Mouse (Mus musculus): Measurements from ENCODE around the gene Tomm5.
"Not testable (repeated sequence)": the region's sequence is repeated elsewhere in the genome, so short reads cannot be mapped to it uniquely, and the experiment has no call there.

The Tomm5 gene

DNA sequence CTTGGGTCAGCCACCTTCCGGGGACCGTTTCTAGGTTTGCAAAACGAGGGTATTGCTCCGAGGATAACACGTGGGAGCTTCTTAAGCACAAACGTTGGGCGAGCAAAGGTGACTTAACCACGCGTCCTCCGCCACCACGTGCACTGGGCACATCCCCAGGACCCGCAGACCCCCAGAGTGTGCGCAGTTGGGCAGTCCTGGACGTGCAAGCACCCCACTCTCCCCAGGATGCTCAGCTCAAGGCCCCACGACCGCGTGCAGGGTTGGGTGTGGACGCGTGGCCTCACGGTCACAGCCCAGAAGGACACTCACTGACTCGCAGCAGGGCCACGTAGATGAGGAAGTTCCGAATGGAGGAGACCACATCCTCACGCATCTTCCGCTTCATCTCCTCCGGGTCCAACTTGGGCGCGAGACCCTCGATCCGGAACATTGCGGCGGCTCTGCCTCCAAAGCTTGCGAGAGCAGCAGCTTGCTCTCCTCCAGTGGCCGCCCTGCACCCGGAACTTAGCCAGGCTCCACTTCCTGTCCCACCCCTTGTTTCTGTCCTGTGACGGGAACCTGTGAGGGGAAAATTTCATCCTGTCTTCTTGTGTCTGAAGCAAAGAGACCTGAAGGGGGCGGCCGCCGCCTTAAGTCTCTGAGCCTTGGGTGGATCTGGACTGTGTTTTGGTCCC is at the start of gene Tomm5:
Gene Tomm5 (minus strand): TSS at position 514 of the 677 bp plus-strand sequence.
- DNase-seq (ENCODE audit: low spot score): peak; percentile 93

DNA sequence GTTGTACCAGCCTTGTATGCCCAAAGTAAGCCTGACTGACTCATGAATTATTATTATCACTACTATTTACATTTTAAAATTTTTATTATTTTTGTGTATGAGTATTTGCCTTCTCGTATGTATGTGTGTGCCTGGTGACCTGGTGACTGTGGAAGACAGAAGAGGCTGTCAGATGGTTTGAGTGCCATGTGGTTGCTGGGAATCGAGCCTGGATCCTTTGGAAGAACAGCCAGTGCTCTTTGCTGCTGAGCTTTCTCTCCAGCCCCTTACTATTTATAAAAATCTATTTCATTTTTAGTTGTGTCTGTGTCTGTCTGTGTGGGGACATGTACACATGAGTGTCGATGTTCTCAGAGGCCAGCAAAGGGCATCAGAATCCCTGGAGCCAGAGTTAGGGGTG is 48.5 kb upstream of the Tomm5 start:
- no peak for DNase-seq (ENCODE audit: low spot score)

DNA sequence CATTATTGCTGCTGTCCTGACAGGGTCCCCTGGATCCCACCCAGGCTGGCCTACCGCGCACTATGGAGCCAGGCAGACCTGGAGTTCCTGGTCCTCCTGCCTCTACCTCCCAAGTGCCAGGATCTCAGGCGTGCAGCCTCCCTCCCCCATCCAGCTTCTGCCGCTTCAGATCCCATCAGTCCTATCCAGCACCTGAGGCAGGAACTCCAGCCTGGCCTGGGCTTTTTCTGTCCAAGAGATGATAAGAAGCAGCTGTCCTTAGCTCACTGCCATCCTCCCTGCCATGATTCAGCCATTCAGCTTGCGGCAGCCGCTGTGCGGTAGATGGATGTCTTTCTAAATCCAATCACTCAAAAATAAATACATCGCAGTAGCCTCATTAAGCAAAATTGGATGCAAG is 35.1 kb upstream of the Tomm5 start:
- DNase-seq (ENCODE audit: low spot score): no peak

DNA sequence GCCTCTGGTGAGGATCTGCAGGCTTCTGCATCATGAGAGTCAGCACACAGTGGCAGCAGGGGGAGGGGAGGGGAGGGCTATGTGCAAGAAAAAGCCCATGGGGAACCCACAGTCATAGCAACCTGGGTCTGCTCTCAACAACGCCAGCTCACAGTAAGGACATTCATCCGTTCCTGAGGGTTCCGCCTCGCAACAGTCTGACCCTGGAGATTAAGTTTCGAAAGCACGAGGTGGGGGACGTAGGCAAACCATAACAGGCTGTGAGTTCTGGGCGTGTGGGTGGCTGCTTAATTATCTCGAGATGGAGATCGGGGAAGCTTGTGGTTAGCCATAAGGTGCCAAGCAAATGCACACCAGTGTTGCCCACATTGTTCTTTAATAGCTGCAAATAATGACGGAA is 34.5 kb upstream of the Tomm5 start:
- no peak for DNase-seq (ENCODE audit: low spot score)

DNA sequence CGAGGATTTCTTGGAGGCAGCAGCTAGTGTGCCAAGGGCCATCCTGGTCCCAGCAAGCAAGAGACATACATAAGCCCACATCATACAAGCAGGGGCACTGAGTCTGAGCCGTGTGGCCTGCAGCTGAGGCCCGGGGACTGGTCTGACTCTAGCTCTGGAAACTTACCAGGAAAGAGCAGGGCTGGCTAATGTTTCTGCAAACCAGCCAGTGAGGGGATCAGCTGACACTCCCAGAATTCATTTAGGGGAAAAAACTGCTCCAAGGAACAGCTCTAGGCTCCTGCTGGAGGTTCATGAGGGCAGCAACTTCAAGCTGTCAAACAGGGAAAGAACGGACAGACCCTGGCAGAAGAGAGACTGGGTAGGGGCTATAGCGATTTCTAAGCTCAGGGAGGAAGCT is 33.9 kb upstream of the Tomm5 start:
- DNase-seq (ENCODE audit: low spot score): no peak

DNA sequence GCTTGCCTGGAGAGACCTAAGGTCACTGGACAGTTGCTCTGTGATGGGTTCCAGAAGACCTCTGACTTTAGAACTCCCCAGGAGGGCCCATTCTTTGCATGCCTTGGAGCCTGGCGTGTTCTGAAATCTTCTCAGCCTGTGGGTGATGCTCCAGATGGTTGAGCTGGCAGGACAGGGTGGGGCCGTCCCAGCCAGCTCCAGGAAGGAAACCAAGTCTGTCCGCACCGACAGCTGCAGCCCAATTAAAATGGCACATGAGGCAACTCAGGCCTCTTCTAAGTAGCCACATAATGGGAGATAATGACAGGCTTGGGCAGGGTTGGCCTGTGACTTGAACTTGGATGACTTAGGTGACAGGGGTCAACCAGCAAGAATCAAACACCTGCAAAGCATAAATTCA is 29.7 kb upstream of the Tomm5 start:
- DNase-seq (ENCODE audit: low spot score): no peak

DNA sequence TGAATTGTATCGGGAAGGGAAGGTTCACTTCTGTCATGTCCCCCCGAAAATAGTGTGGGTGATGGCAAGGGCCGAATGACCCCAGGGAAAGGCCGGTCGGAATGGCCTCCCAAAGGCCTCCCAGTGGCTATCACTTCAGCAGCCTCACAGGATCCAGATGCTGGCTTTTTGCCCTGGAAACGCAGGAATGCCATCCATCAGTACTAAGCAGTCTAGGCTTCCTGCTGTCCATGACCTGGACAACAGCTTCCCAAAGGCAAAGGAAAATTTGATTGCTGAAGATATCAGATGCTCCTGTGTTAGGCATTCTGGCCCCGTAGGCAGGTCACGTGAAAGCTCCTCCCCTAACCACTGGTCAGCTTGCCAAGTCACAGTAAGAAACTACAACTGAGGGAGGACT is 26.6 kb upstream of the Tomm5 start:
- no peak for DNase-seq (ENCODE audit: low spot score)

DNA sequence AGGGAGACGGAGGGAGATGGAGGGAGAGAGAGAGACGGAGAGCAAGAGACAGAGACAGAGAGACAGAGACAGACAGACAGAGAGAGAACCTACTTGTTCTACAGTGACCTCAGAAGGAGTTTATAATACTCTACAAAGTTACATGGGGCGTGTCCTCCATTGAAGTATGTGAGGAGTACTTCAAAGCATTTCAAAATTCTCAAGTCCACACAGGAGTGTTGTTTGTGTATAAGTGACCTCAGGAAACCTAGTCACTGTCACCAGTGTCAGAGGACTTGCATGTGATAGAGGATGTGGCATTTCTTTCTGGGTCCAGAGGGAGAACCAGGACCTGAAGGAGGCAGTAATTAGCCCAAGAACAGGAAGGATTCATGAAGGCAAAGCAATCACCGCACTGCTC is 23.1 kb upstream of the Tomm5 start:
- peak; percentile 52 for DNase-seq (ENCODE audit: low spot score)

DNA sequence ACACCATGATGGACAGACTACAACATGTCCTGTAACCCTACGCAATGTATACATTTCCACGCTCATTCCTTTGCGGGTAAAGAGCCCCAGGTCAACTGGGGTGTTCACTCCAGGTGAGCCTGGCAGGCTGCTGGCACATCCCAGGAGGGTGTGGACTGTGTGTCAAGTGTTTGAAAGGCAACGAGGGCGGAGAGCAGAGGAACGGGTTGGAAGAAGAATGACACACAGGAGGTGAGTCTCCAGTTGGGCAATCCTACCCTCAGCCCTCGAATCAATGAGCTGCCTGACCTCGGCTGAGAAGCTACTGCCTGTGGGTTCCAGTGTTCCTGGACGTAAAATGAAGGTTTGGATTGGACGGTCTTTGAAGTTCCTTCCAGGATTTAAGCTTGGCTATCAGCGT is 13.4 kb upstream of the Tomm5 start:
- DNase-seq (ENCODE audit: low spot score): no peak

DNA sequence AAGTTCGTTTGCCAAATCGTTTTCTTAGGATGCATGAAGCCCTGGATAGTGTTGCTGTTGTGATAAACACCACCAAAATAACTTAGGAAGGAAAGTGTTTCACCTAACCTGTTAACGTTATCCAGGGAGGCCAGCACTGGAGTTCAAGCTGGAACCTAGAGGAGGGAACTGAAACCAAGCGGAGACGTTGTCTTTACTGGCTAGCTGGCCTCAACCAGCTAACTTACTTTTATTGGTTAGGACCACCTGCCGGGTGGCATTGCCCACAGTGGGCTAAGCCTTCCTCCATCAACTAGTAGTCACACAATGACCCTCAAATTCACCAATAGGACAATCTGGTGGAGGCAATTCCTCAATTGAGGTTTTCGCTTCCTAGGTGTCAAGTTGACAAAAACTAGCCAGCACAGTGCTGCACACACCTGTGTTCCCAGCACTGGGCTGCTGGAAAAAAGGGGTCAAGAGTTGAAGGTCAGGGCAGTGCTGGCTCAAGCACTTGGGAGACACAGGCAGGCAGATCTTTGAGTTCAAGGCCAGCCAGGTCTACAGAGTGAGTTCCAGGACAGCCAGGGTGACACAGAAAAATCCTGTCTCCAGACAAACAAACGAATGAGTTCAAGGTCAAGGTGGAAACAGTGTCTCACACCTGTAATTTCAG is 669 bp upstream of the Tomm5 start:
- no peak for DNase-seq (ENCODE audit: low spot score)

DNA sequence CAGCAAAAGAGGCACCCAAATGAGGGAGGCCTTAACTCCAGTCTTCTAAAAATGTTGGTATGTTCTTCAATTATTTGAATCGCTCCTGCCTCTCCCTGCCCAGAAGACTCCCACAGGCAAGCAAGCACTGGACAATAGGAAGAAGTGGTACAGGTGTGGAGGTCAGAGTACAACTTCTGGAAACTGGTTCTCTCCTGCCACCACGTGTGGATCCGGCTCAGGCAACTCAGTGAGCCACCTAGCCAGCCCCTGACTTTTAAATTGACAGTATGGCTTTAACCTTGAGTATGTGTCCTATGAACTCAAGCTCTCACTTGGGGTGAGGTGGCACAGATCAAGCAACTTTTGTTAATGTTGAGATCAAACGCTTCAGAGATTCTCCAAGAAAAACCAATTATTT is 848 bp downstream of the Tomm5 start:
- DNase-seq (ENCODE audit: low spot score): no peak

DNA sequence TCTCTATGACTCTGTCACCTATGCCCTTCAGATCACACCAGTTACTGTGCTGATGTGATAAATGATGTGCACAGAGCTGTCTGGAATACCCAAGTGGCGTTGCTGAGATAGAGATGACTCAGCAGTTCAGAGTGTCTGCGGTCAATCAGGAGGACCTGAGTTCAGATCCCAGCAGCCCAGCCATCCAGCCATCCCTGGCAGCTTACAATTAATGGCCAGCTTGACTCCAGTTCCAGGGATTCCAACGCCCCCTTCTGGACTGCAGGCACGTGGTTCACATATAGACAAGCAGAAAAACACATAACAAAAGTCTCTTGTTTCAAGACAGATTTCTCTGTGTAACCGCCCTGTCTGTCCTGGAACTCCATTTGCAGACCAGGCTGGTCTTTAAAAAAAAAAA is 1.5 kb downstream of the Tomm5 start:
- DNase-seq (ENCODE audit: low spot score): no peak

DNA sequence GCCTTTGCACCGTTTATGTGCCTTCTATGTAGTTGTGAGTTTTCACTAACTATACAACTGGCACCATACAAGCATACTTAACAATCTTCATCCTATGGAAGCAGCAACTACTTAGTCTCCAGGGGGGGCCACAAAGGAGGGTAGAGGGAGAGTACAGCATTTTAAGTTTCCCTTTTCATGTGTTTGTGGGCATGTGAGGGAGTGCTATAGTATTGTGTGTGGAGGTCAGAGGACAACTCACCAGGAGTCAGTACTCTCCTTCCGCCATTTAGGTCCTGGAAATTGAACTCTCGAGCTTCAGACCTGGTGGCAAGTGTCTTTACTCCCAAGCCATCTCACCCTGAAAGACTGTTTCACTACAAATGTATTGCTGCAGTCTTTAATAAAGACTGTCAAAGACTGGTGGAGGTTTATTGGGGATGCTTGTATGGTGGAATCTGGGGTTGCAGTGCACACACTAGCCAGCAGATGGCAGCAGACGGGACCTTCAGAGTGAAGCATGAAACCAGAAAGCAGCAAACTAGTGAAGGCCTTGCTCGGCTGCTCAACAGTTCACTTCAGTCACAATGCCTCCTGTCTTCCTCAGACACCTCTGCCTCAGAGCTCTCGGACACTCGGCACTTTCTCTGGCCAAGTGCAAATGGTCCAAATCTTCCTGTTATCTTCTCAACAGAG is 10.6 kb downstream of the Tomm5 start:
- DNase-seq (ENCODE audit: low spot score): peak; percentile 51

DNA sequence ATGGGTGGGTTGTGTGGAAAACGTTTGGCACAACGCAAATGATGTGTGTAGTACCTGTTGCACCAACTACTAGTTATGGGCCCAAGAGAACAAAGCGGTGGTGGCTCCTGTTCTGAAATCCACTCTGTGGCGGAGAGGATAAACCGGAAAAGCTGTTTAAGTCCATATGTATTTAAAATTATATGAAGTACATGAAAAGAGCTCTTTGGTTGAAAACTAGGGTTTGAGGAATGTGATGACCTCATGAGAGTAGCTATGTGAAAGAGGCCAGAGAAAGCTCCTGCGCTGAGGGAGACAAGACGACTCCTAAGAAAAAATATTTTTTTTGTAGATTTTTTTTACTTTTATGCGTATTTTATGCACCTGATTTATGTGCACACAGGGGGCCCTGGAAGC is 23.0 kb downstream of the Tomm5 start:
- DNase-seq (ENCODE audit: low spot score): no peak

DNA sequence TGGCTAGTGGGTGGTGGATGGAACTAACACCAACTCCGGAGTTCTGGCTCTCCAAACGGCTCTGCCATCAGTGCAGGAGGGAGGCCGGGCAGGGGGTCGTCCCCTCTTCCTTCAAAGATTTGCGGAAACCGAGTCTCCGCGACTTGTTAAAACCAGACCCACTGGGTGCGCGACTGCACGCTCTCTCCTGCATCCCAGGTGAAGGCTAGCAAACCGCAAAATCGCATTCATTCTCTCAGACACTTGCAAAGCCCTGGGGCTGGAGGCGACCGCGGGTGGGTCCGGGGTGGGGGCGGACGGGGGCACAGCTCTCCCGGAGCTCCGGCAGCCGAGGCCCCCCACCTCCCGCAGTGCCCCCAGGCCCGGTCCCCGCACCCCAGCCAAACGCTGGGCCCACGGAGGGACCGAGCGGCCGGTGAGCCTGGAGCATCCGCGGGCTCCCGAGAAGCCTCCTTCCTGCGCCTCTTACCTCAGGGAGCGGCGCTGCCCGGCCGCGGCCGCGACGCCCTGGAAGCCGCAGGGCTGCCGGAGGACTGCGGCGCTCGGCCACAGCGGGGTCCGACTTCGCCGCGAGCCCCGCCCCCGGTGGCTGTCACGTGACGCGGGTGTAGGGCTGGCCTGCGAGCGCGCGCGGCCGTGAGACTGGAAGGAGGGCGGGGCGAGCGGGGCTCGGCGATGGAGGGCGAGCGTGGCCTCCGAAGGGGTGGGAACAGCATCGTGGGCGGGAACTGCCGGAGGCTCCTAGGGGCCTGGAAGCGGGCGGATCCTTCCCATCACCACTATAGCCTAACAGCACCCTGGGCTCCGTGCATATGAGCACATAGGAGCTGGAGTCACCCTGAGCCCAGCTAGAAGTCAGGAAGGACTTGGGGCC is 23.7 kb downstream of the Tomm5 start, which contains the start of gene Fbxo10:
Gene Fbxo10 (minus strand): TSS at position 584 of the 874 bp plus-strand sequence.
- peak; percentile 93 for DNase-seq (ENCODE audit: low spot score)

DNA sequence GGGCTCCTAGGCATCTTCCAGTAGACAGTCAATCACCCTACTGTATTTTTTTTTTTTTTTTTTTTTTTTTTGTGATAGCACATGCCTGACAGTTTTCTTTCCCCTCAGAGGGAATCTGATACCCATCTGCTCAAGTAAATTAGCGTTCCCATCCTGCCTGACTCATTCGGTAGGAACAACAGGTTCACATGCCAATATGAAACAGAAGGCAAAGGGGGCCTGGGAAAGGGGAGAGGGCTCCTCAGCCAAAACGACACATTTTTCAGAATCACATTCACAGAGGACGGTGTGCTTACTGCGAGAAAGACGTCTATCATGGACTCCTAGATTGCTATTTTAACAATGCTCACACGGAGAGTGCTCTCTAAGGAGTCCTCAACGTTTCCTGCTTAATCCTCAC is 24.4 kb downstream of the Tomm5 start:
- DNase-seq (ENCODE audit: low spot score): no peak

DNA sequence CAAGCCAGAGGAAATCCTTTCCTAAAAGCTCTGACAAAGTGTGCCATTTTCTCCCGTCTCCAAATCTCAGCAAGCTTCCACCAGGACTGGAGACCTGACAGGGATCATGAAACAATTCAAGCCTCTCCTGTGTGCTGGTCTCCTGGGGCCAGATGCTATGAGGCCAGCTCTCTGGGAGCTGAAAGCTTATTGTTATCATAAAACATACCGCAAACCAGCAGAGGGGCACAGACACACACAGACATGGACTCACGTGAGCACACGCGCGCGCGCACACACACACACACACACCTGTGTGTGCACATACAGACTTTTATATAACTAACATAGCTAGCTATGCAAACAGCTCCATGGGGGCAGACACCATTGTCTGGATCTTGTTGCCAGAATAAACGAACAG is 25.0 kb downstream of the Tomm5 start:
- no peak for DNase-seq (ENCODE audit: low spot score)

DNA sequence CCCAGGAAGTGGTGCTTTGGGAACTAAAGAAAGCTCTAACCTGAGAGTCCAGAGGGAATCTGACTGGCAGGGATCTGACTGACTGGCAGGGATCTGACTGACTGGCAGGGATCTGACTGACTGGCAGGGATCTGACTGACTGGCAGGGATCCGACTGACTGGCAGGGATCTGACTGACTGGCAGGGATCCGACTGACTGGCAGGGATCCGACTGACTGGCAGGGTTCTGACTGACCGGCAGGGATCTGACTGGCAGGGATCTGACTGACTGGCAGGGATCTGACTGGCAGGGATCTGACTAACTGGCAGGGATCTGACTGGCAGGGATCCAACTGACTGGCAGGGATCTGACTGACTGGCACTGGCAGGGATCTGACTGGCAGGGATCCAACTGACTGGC is 26.9 kb downstream of the Tomm5 start:
- not testable (repeated sequence) for DNase-seq (ENCODE audit: low spot score)

DNA sequence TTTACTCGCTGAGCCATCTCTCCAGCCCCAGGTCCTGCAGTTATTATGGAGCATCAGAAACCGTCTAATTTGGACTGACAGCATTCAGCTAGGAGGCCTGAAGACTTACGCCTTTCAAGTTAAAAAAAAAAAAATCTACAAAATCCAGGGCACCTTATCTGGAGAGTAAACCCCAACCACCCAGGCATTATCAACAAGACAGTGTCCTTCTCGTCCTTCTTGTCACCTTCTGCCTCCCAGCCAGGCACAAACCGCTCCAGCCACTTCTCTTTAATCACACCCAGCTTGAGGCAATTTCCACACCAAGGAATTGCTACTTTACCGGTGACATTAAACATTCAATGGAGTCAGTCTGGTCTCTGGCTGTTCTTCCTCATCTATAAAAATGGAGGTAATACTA is 34.4 kb downstream of the Tomm5 start:
- no peak for DNase-seq (ENCODE audit: low spot score)

DNA sequence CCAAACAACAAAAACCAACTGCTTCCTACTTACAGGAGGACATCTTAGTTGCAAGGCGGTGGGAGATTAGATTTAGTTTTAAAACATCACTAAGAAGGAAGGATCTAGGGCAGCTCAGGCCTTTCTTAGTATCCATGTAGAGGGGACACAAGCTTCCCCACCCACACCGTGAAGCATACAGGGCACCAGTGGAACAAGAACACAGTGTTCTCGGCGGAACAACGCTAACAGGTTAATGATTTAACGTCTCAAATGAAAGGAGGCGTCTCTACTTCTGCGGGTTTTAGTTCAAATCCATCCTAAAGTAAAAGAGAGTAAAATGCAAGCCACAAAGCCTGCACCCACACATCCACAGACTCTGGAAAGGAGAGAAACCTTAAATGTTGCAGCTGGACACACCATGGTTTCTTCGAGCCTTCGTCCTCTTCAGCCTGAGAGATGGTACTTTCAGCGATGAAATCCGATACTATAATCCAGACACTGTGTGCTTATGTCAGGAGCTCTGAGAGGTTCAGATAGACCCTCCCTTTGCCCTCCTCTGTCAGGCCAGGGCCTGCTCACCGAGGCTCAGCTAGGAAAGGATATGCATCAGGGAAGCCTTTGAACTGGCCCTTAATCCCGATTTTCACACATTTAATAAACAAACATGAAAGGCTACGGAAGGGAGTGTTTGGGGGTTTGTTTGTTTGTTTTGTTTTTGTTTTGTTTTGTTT is 35.5 kb downstream of the Tomm5 start:
- no peak for DNase-seq (ENCODE audit: low spot score)

DNA sequence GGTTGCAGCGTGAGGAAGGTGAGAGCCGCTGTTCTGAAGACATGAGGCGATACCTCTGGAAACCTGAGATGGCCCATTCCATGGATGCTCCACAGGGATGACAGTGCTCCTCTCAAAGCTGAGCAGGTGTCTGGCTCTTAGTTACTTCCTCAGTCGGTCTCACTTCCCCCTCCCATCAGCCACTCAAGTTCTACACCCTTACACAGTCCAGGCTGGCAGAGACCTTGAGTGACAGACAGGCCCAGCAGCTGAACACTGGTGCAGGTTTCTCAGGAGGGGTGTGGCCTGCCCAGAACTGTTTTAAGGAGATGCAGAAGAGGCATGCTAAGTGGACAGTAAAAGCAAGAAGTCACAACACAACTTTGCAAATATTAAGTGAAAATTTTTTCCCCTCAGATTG is 40.2 kb downstream of the Tomm5 start:
- DNase-seq (ENCODE audit: low spot score): no peak

All from lung, postnatal 25 days (tissue).